Mouse (Mus musculus): Measurements from ENCODE around the gene Sbk2. TPM values are rescaled to one million over a fixed set of nuclear protein-coding genes. Genes with fewer than 3 reads are reported as not detected.

Gene Sbk2
- total RNA-seq, 2 experiments from 2014 or later: 0.15 TPM; not detected in 1

- DNase-seq (ENCODE audit: low spot score in 2 of 2): no peak
- intact Hi-C loops (cut with DNase I): loop anchor here (2.0 kb wide), 1 partner anchor 21 kb away; no protein-coding TSS in a partner anchor
Observed at GRCm38 (mm10) chr7:4963527-4963926, 679 bp downstream of the Sbk2 start.

GRCm38 (mm10) chr7:4957361-4957760 is 6.8 kb downstream of the Sbk2 start:
- intact Hi-C loops (cut with DNase I): no loop called here
- no peak for DNase-seq (ENCODE audit: low spot score in 2 of 2)

- intact Hi-C loops (cut with DNase I): no loop called here
- no peak for DNase-seq (ENCODE audit: low spot score in 2 of 2)
Observed at GRCm38 (mm10) chr7:4953815-4954445, 10.3 kb downstream of the Sbk2 start.

- intact Hi-C loops (cut with DNase I): no loop called here
- DNase-seq (ENCODE audit: low spot score in 2 of 2): no peak
Observed at GRCm38 (mm10) chr7:4950561-4951342, 13.5 kb downstream of the Sbk2 start.

- no peak for DNase-seq (ENCODE audit: low spot score in 2 of 2)
- intact Hi-C loops (cut with DNase I): no loop called here
Observed at GRCm38 (mm10) chr7:4948386-4948785, 15.8 kb downstream of the Sbk2 start.

GRCm38 (mm10) chr7:4947855-4948254 is 16.4 kb downstream of the Sbk2 start:
- intact Hi-C loops (cut with DNase I): no loop called here
- DNase-seq (ENCODE audit: low spot score in 2 of 2): no peak

GRCm38 (mm10) chr7:4943223-4943815 is 20.9 kb downstream of the Sbk2 start:
- intact Hi-C loops (cut with DNase I): loop anchor here (2.0 to 5.0 kb wide), 3 partner anchors 19 to 109 kb away; partner anchors contain the start of genes Zfp579 and Zfp580
- DNase-seq (ENCODE audit: low spot score in 2 of 2): peak; percentile 89 to 91

- intact Hi-C loops (cut with DNase I): loop anchor here (2.0 to 5.0 kb wide), 3 partner anchors 20 to 110 kb away; partner anchors contain the start of genes Zfp579 and Zfp580
- no peak for DNase-seq (ENCODE audit: low spot score in 2 of 2)
Observed at GRCm38 (mm10) chr7:4942673-4943072, 21.5 kb downstream of the Sbk2 start.

- DNase-seq (ENCODE audit: low spot score in 2 of 2): peak; percentile 69 to 74
- intact Hi-C loops (cut with DNase I): loop anchor here (5.0 kb wide), 2 partner anchors 57 to 112 kb away; partner anchors contain the start of genes Zfp579 and Zfp580
Observed at GRCm38 (mm10) chr7:4940068-4940479, 24.1 kb downstream of the Sbk2 start.

GRCm38 (mm10) chr7:4938456-4938855 is 25.8 kb downstream of the Sbk2 start:
- DNase-seq (ENCODE audit: low spot score in 2 of 2): peak; percentile 30 to 56
- intact Hi-C loops (cut with DNase I): no loop called here

- no peak for DNase-seq (ENCODE audit: low spot score in 2 of 2)
- intact Hi-C loops (cut with DNase I): no loop called here
Observed at GRCm38 (mm10) chr7:4937392-4937791, 26.8 kb downstream of the Sbk2 start.

GRCm38 (mm10) chr7:4936832-4937231 is 27.4 kb downstream of the Sbk2 start:
- intact Hi-C loops (cut with DNase I): no loop called here
- DNase-seq (ENCODE audit: low spot score in 2 of 2): no peak

- DNase-seq (ENCODE audit: low spot score in 2 of 2): no peak
- intact Hi-C loops (cut with DNase I): no loop called here
Observed at GRCm38 (mm10) chr7:4934160-4934914, 29.9 kb downstream of the Sbk2 start.

GRCm38 (mm10) chr7:4933103-4933502 is 31.1 kb downstream of the Sbk2 start:
- intact Hi-C loops (cut with DNase I): no loop called here
- no peak for DNase-seq (ENCODE audit: low spot score in 2 of 2)

- DNase-seq (ENCODE audit: low spot score in 2 of 2): no peak
- intact Hi-C loops (cut with DNase I): no loop called here
Observed at GRCm38 (mm10) chr7:4928323-4928722, 35.9 kb downstream of the Sbk2 start.

GRCm38 (mm10) chr7:4927711-4928110 is 36.5 kb downstream of the Sbk2 start:
- intact Hi-C loops (cut with DNase I): no loop called here

GRCm38 (mm10) chr7:4926849-4927248 is 37.4 kb downstream of the Sbk2 start:
- no peak for DNase-seq (ENCODE audit: low spot score in 2 of 2)
- intact Hi-C loops (cut with DNase I): no loop called here

More at GRCm38 (mm10) chr7:4927711-4928110, 36.5 kb downstream of the Sbk2 start:
- no peak for DNase-seq (ENCODE audit: low spot score in 2 of 2)

GRCm38 (mm10) chr7:4925441-4926381 is 38.5 kb downstream of the Sbk2 start, which contains the start of gene Ssc5d:
Ssc5d (plus strand) TSS chr7:4925785.
- intact Hi-C loops (cut with DNase I): no loop called here
- DNase-seq (ENCODE audit: low spot score in 2 of 2): no peak
